9 mouse cellular contexts compared by ENCODE assay signal in the genomic region with DNA sequence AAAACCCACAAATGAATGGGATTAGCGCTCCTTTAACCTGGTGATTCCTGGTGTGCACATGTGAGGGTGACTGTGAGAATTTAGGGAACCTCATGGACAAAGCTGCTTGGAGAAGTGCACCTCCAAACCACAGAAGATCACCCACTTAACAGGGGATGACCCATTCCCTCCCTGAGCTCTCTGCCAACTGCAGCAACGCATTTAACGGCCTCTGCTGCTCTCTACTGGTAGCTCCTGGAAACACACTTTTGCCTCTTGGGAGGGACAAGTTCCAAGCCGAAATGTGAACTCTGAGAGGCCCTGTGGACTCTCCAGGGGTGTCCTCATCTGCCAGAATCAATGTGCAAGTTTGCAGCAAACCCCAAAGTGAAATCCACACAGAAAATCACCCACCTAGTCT. TPM values are rescaled to one million over a fixed set of nuclear protein-coding genes. Genes with fewer than 3 reads are reported as not detected.
DNase-seq lines count a peak whose midpoint lies in the region; ATAC-seq and TF ChIP-seq lines count a peak whose summit lies in the region.
"Had no signal": no experiment of that assay in that cellular context is flagged by ENCODE, and none has a peak within 500 bp of the region (broad histone marks: within the 10 kb centered on the region; RNA-seq: fewer than 3 reads in every experiment).

No protein-coding gene starts in this region.

- H3K36me3 ChIP-seq in hindbrain, postnatal 0 days (ENCODE audit: insufficient read depth, low read length) = no peaks in the 10 kb centered on the region
- no peaks in the 10 kb centered on the region for H3K36me3 ChIP-seq in liver, embryonic 13.5 days

- DNase-seq in urinary bladder, postnatal 25 days (ENCODE audit: low spot score) = peak; percentile 58
- DNase-seq in urinary bladder, adult 2 months (ENCODE audit: low spot score) = no peak
- peak; percentile 80 for DNase-seq in brain, embryonic 14.5 days (ENCODE audit: low read depth)
- peak; percentile 89 for DNase-seq in hindbrain, postnatal 0 days (ENCODE audit: low spot score)
- DNase-seq in liver, embryonic 13.5 days = peak; percentile 24
- peak; percentile 60 for DNase-seq in ovary, postnatal 10 days (ENCODE audit: low spot score)
- DNase-seq in thymus, postnatal 25 days = peak; percentile 68

- 22% methylated on average over 4 of the region's 4 CpGs for WGBS in hindbrain, postnatal 0 days
- 19% methylated on average over 4 of the region's 4 CpGs for WGBS in liver, embryonic 13.5 days (ENCODE audit: insufficient replicate concordance)

- no peak for TF ChIP-seq POLR2A in brain, embryonic 14.5 days (IDR thresholded peaks at IDR 0.05; ENCODE audit: borderline replicate concordance, extremely low read depth, insufficient read depth, insufficient read length, poor library complexity, severe bottlenecking)

- peak; percentile 96 for TF ChIP-seq CTCF in brain, embryonic 14.5 days (IDR thresholded peaks at IDR 0.05; ENCODE audit: borderline replicate concordance, extremely low read depth, insufficient read depth, insufficient read length)
- TF ChIP-seq CTCF in hindbrain, postnatal 0 days (IDR thresholded peaks at IDR 0.05; ENCODE audit: low read depth) = peak; percentile 95

- H3K4me1 ChIP-seq in hindbrain, postnatal 0 days (ENCODE audit: insufficient read depth, low read length) = 0 out of 2 replicates have a peak, but pooled peaks cover 3% of the 10 kb centered on the region
- no peaks in the 10 kb centered on the region for H3K4me1 ChIP-seq in liver, embryonic 13.5 days (replicated peaks)

- H3K9ac ChIP-seq in hindbrain, postnatal 0 days (replicated peaks; ENCODE audit: low read length) = no peak overlapping the region
- no peak overlapping the region for H3K9ac ChIP-seq in liver, embryonic 13.5 days

- no peaks in the 10 kb centered on the region for H3K27me3 ChIP-seq in hindbrain, postnatal 0 days (ENCODE audit: insufficient read depth, low read length)
- H3K27me3 ChIP-seq in liver, embryonic 13.5 days = peaks cover 13% of the 10 kb centered on the region; the same call in 1 of the 2 replicates

- no peaks in the 10 kb centered on the region for H3K9me3 ChIP-seq in hindbrain, postnatal 0 days (ENCODE audit: low read length)
- no peaks in the 10 kb centered on the region for H3K9me3 ChIP-seq in liver, embryonic 13.5 days (replicated peaks)

- H3K4me2 ChIP-seq in hindbrain, postnatal 0 days (ENCODE audit: low read depth, low read length) = no peak overlapping the region
- no peak overlapping the region for H3K4me2 ChIP-seq in liver, embryonic 13.5 days

- ATAC-seq in erythroblast, adult 5-6 weeks (replicated peaks; ENCODE audit: low FRiP score, poor library complexity, severe bottlenecking) = peak; percentile 71; the same call in 1 of the 2 replicates
- peak; percentile 31; the same call in 1 of the 2 replicates for ATAC-seq in hindbrain, postnatal 0 days
- ATAC-seq in liver, embryonic 13.5 days (ENCODE audit: low read depth) = no peak

- no peak overlapping the region for H3K4me3 ChIP-seq in hindbrain, postnatal 0 days (ENCODE audit: low read length)
- H3K4me3 ChIP-seq in liver, embryonic 13.5 days (replicated peaks) = no peak overlapping the region

- no peak overlapping the region for H3K27ac ChIP-seq in hindbrain, postnatal 0 days
- H3K27ac ChIP-seq in liver, embryonic 13.5 days = no peak overlapping the region

RNA-seq across cellular contexts. Expression of gene Clrn3, which starts 41.0 kb away (rescaled TPM):
- not detected in 2 replicates for polyA plus RNA-seq in urinary bladder, adult 2 months (2012; rRNA removed)
- polyA plus RNA-seq in brain, embryonic 14.5 days (2012; rRNA removed) = not detected in 2 replicates
- total RNA-seq in erythroblast, adult 5-6 weeks (2015; ENCODE audit: low replicate concordance) = not detected in 2 replicates
- 0.26 TPM in 1 of 2 replicates, not detected in the other for total RNA-seq in erythroblast, adult 5-6 weeks (2017; ENCODE audit: low replicate concordance)
- total RNA-seq in hindbrain, postnatal 0 days (2014; rRNA removed) = not detected in 2 replicates
- polyA plus RNA-seq in hindbrain, postnatal 0 days (2015; fragmentation: Nextera tagmentation; extraction: Ambion mirVana) = not detected in 2 replicates
- not detected in 2 replicates for polyA plus RNA-seq in liver, embryonic 13.5 days (2015; fragmentation: Nextera tagmentation; extraction: Ambion mirVana)
- polyA plus RNA-seq: frontal cortex, adult 2 months had no signal

RNA-seq across cellular contexts. Expression of gene Ptpre, which starts 49.9 kb away (rescaled TPM):
- 6.5 and 7.4 TPM in 2 replicates for polyA plus RNA-seq in urinary bladder, adult 2 months (2012; rRNA removed)
- 3.3 and 6.7 TPM in 2 replicates for polyA plus RNA-seq in brain, embryonic 14.5 days (2012; rRNA removed)
- 11.9 and 16.1 TPM in 2 replicates for total RNA-seq in erythroblast, adult 5-6 weeks (2015; ENCODE audit: low replicate concordance)
- total RNA-seq in erythroblast, adult 5-6 weeks (2017; ENCODE audit: low replicate concordance) = 19.1 and 19.7 TPM in 2 replicates
- total RNA-seq in hindbrain, postnatal 0 days (2014; rRNA removed) = 12.4 and 13.5 TPM in 2 replicates
- polyA plus RNA-seq in hindbrain, postnatal 0 days (2015; fragmentation: Nextera tagmentation; extraction: Ambion mirVana) = 8.0 and 8.2 TPM in 2 replicates
- polyA plus RNA-seq in liver, embryonic 13.5 days (2015; fragmentation: Nextera tagmentation; extraction: Ambion mirVana) = 2.5 and 2.8 TPM in 2 replicates
